Mouse (Mus musculus) C3H10T1/2 (cell line): Measurements from ENCODE around the gene Dock10. TPM values are rescaled to one million over a fixed set of nuclear protein-coding genes. Genes with fewer than 3 reads are reported as not detected.

ENCODE experiments used
- polyA plus RNA-seq, 2 experiments: library from polyadenylated mRNA; unstranded; fragments of >200 nt; fragmentation: generic; extraction: Trizol; gene quantifications; one replicate each; pipeline ENCODE4 v1.2.1; 2012; ENCODE audit warnings: missing spikeins in 2 of 2

Gene Dock10
- under 1 TPM in 1 of 2 experiments, not detected in 1; 0.06 TPM for polyA plus RNA-seq

GRCm38 (mm10) chr1:80757977-80758797, at the start of gene Dock10:
Gene Dock10 (minus strand): TSS chr1:80758527.

GRCm38 (mm10) chr1:80461348-80461747, 297.0 kb downstream of the Dock10 start, which contains the start of gene Gm45261:
Gene Gm45261 (minus strand): TSS chr1:80461448.

